Mouse (Mus musculus) midbrain, embryonic 14.5 days (tissue): ENCODE results near the gene Supt6. TPM values are rescaled to one million over a fixed set of nuclear protein-coding genes. Genes with fewer than 3 reads are reported as not detected.
"Not testable (repeated sequence)": the region's sequence is repeated elsewhere in the genome, so short reads cannot be mapped to it uniquely, and the experiment has no call there.

ENCODE experiments used
- ATAC-seq: fragments of 200-750 bp; cut with Nextera tagmentation; 2 replicates; pipeline ENCODE4 v1.8.0; 2017; ENCODE audit warnings: moderate number of reproducible peaks, moderate library complexity; ENCODE audit not compliant: low FRiP score, low TSS enrichment
- DNase-seq: peaks from one replicate; pipeline ENCODE4 v3.0.0-alpha.2; 2015
- H3K27ac ChIP-seq: fragments of 300-500 bp; sonication (generic); replicated peaks from 2 replicates; pipeline ENCODE4 v1.5.1; 2014; ENCODE audit warnings: mild to moderate bottlenecking, low read depth, low read length, moderate library complexity
- H3K27me3 ChIP-seq: fragments of 300-500 bp; sonication (generic); 2 replicates; pipeline ENCODE4 v1.6.1; 2014; ENCODE audit warnings: low read length, control low read depth, mixed read lengths; ENCODE audit not compliant: control insufficient read depth, insufficient read depth
- H3K36me3 ChIP-seq: fragments of 300-500 bp; sonication (generic); 2 replicates; pipeline ENCODE4 v1.6.1; 2014; ENCODE audit warnings: low read length, control low read depth; ENCODE audit not compliant: control insufficient read depth, insufficient read depth
- H3K4me1 ChIP-seq: fragments of 300-500 bp; sonication (generic); 2 replicates; pipeline ENCODE4 v1.6.1; 2014; ENCODE audit warnings: mild to moderate bottlenecking, antibody characterized with exemption, low read length, control low read depth; ENCODE audit not compliant: control insufficient read depth, insufficient read depth
- H3K4me2 ChIP-seq: fragments of 300-500 bp; sonication (generic); 2 replicates; pipeline ENCODE4 v1.6.1; 2014; ENCODE audit warnings: mild to moderate bottlenecking, low read length, moderate library complexity
- H3K4me3 ChIP-seq: fragments of 300-500 bp; sonication (generic); replicated peaks from 2 replicates; pipeline ENCODE4 v1.5.1; 2014; ENCODE audit warnings: low read depth, low read length
- H3K9ac ChIP-seq: fragments of 300-500 bp; sonication (generic); replicated peaks from 2 replicates; pipeline ENCODE4 v1.6.1; 2014; ENCODE audit warnings: mild to moderate bottlenecking, low read length, moderate library complexity
- H3K9me3 ChIP-seq: fragments of 300-500 bp; sonication (generic); 2 replicates; pipeline ENCODE4 v1.6.1; 2016; ENCODE audit warnings: low read length, control low read depth, mixed read lengths; ENCODE audit not compliant: control insufficient read depth
- WGBS: fragments of 180-500 bp; shearing (Covaris S2); extraction: QIAGEN DNeasy Blood & Tissue Kit; methylation state at CpG from one replicate; pipeline ENCODE4 v1.1.7; 2014; 5-methylcytosine and 5-hydroxymethylcytosine counted together
- polyA plus RNA-seq: library from polyadenylated mRNA; unstranded; fragments of >200 nt; fragmentation: Nextera tagmentation; extraction: Ambion mirVana; gene quantifications from 2 replicates; pipeline ENCODE4 v1.2.1, GENCODE M21; 2014

The Supt6 gene
- polyA plus RNA-seq: 21.2 and 29.5 TPM in 2 replicates

DNA sequence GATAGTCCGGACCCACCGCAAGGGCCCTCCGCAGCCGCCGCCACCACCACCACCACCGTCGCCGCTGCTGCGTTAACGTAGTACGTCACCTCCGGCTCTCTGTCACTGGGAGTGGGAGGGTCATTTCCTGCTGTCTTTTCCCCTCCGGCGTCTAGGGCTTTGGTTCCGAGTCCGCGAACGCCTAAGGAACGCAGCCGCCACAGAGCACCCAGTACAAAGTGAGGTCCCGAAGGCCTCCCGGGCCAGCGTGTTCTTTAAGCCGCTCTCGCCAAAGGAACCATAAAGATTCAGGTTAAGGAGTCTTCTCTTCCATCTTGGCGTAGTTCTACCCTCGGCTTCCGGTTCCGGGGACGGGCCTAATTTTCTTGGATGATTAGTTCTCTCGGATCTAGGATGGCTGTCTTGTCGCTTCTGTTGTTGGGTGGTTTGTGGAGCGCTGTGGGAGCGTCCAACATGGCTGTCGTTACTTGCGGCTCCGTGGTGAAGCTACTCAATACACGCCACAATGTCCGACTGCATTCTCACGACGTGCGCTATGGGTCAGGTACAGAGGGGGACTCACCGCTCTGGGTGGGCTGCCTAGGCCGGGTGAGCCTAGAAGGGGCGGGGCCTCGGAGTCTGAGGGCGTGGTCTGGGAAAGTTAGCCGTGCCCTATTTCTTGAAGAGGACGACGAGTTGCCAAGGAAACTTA lies at the start of gene Supt6, which contains the start of gene Sdf2:
TSS of gene Supt6 (minus strand) at position 361 of the 691 bp plus-strand sequence.
TSS of gene Sdf2 (plus strand) at position 120 of the 691 bp plus-strand sequence.
- Histone ChIP-seq H3K27ac (peak within 1 kb of the TSS; percentile 96), H3K9ac (peak within 1 kb of the TSS; percentile 83), H3K4me2 (peak within 1 kb of the TSS; percentile 90), H3K9me3 (no peaks in the 10 kb centered on the region), H3K36me3 (peaks cover 5% of the 10 kb centered on the region), H3K4me3 (peak within 1 kb of the TSS; percentile 85), H3K4me1 (peaks cover 27% of the 10 kb centered on the region), H3K27me3 (no peaks in the 10 kb centered on the region)
- DNase-seq (peak; percentile 92), ATAC-seq (peak; percentile 94)
- WGBS: under 1% methylated on average over 50 of the region's 50 CpGs

DNA sequence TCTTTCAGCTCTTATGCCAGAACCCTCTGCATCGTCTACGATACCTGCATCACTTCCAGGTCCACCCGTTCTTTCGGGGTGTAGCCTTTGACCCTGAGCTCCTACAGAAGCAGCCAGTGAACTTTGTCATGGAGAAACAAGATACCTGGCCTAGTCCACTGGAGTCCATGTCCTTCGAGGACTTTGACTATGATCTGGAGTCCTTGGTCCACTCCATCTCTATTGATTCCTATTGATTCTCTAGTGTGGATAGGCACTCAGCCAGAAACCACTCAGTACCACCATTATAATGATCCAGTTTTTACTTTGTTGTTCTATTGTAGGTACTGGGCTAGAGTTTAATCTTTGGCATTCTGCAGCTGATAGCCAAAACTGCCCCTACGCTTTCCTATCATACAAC lies 48.8 kb upstream of the Supt6 start:
- Histone ChIP-seq H3K4me3 (no peak overlapping the region), H3K4me2 (no peak overlapping the region), H3K4me1 (no peaks in the 10 kb centered on the region), H3K9ac (no peak overlapping the region), H3K36me3 (peaks cover 32% of the 10 kb centered on the region), H3K27ac (no peak overlapping the region), H3K27me3 (no peaks in the 10 kb centered on the region), H3K9me3 (no peaks in the 10 kb centered on the region)
- DNase-seq: no peak
- no peak for ATAC-seq
- WGBS: 97% methylated on average over 6 of the region's 6 CpGs

DNA sequence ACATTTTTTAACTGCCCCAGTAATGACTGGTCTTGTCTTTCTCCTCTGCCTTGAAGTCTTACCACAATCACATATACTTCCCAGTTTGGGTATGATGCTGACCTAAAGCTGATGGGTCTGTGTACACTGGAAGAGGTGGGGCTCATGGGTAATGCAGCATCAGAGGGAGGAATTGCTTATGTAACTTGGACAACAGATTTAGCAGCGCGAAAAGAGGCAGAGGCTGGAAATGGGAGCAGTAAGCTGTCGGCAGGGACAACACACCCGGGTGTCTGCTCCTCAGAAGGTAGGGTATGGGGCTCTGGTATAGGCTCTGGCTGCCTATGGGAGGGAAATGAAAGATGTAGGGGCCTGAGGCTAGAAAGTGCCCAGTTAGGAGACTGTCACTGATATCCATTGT lies 44.9 kb upstream of the Supt6 start, which contains the start of gene BC030499:
TSS of gene BC030499 (plus strand) at position 188 of the 400 bp plus-strand sequence.
- DNase-seq (no peak), ATAC-seq (no peak)
- Histone ChIP-seq H3K9ac (no peak within 1 kb of the TSS), H3K27ac (no peak within 1 kb of the TSS), H3K36me3 (peaks cover 71% of the 10 kb centered on the region), H3K4me1 (no peaks in the 10 kb centered on the region), H3K4me2 (no peak within 1 kb of the TSS), H3K9me3 (no peaks in the 10 kb centered on the region), H3K27me3 (no peaks in the 10 kb centered on the region), H3K4me3 (no peak within 1 kb of the TSS)
- WGBS: 94% methylated on average over 4 of the region's 4 CpGs

DNA sequence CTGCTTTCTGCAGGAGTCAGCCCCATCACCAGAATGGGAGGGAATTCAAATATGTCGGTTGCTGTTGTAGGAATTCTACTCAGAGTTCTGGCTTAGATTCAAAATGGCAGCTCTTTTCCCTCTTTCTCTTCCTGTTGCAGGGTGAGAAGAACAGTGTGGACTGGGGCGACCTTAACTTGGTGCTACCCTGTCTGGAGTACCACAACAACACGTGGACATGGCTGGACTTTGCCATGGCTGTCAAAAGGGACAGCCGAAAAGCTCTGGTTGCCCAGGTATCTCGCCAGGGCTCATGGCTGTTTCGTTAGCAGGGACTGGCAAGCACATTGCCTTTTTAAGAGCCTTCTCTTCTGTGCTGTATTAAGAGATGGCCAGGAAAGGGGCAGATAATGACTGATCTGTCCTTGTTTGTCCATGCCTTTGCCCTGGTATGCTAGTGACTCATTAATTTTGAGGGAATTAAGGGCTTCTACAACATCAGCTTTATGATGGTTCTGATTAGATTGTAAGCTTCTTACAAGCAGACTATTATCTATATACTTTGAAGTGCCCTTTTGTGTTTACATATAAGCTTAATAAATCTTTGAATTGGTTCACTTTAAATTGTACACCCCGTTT lies 43.5 kb upstream of the Supt6 start:
- no peaks in the 10 kb centered on the region for H3K27me3 ChIP-seq
- peaks cover 80% of the 10 kb centered on the region for H3K36me3 ChIP-seq
- H3K4me2 ChIP-seq: no peak overlapping the region
- H3K9me3 ChIP-seq: no peaks in the 10 kb centered on the region
- H3K27ac ChIP-seq: no peak overlapping the region
- H3K4me1 ChIP-seq: no peaks in the 10 kb centered on the region
- ATAC-seq: no peak
- no peak overlapping the region for H3K9ac ChIP-seq
- no peak for DNase-seq
- WGBS: 95% methylated on average over 7 of the region's 7 CpGs
- H3K4me3 ChIP-seq: no peak overlapping the region

DNA sequence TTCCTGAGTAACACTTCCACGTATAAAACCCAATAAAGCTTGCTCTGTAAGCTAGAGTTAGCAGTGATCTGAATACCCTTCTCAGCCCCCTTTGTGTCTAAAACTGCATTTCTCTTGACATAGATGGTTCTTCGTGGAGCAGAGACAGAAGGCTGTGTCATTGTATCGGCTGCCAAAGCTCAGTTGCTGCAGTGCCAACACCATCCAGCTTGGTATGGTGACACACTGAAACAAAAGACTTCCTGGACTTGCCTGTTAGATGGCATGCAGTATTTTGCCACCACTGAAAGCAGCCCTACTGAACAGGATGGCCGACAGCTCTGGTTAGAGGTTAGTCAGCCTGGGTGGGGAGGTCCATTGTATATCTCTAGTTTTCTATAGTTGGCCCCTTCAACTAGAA lies 33.8 kb upstream of the Supt6 start:
- H3K27ac ChIP-seq: no peak overlapping the region

DNA sequence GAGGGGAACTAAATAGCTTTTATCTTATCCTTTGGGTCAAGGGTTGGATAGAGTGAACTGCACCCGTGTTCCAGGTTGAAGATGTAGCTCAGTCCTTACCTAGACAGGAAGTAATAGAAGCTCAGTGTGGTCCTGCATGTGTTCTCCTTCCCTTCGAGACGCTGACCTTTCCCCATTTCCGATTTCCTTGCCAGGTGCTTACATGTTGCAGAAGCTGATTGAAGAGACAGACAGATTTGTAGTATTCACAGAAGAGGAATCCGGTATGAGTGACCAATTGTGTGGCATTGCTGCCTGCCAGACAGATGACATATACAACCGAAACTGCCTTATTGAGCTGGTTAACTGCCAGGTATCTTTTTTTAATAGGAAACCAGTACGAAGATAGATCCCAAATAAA lies 33.1 kb upstream of the Supt6 start:
- Histone ChIP-seq H3K27ac (no peak overlapping the region), H3K27me3 (no peaks in the 10 kb centered on the region), H3K4me1 (no peaks in the 10 kb centered on the region), H3K4me2 (no peak overlapping the region), H3K4me3 (no peak overlapping the region), H3K9me3 (no peaks in the 10 kb centered on the region), H3K36me3 (peaks cover 99% of the 10 kb centered on the region), H3K9ac (no peak overlapping the region)
- DNase-seq: no peak
- WGBS: 95% methylated on average over 7 of the region's 7 CpGs
- no peak for ATAC-seq

More for the DNA sequence above, 33.8 kb upstream of the Supt6 start:
- Histone ChIP-seq H3K27me3 (no peaks in the 10 kb centered on the region), H3K9me3 (no peaks in the 10 kb centered on the region), H3K4me2 (no peak overlapping the region), H3K9ac (no peak overlapping the region), H3K4me1 (no peaks in the 10 kb centered on the region), H3K36me3 (peaks cover 99% of the 10 kb centered on the region), H3K4me3 (no peak overlapping the region)
- no peak for DNase-seq
- no peak for ATAC-seq
- WGBS: 90% methylated on average over 4 of the region's 4 CpGs

DNA sequence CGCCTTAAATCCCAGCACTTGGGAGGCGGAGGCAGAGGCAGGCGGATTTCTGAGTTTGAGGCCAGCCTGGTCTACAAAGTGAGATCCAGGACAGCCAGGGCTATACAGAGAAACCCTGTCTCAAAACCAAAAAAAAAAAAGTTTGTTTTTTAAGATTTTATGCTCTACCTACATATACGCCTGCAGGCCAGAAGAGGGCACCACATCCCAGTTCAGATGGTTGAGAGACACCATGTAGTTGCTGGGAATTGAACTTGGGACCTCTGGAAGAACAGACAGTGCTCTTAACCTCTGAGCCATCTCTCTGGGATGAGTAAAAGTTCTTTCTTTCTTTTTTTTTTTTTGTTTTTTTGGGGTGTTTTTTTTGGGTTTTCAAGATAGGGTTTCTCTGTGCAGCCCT lies 30.4 kb upstream of the Supt6 start:
- not testable (repeated sequence) for H3K27ac ChIP-seq, ATAC-seq, H3K9me3 ChIP-seq, DNase-seq, H3K4me1 ChIP-seq, H3K27me3 ChIP-seq, H3K4me2 ChIP-seq, H3K9ac ChIP-seq, H3K4me3 ChIP-seq
- H3K36me3 ChIP-seq: peaks cover 99% of the 10 kb centered on the region
- 93% methylated on average over 4 of the region's 4 CpGs for WGBS

DNA sequence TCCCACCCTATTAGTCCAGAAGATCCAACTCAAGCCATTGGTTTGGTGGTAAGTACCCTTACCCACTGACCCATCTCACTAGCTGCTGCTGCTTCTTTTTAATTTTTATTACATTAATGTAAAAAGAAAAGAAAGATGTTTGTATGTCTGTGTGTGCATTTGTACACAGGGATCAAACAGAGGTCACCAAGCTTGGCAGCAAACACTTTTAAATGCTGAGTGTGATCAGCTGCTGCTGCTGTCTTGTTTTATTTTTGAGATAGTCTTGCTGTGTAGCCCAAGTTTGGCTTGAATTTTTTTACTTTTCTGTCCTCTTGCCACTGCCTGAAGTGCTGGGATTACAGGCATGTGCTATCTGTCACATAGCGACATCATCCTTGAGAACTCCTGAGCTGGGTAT lies 29.8 kb upstream of the Supt6 start:
- H3K9me3 ChIP-seq: no peaks in the 10 kb centered on the region
- no peaks in the 10 kb centered on the region for H3K4me1 ChIP-seq
- WGBS: 100% methylated on average over 1 of the region's 1 CpGs
- DNase-seq (no peak), ATAC-seq (no peak)
- H3K27me3 ChIP-seq: no peaks in the 10 kb centered on the region
- H3K27ac ChIP-seq: no peak overlapping the region
- no peak overlapping the region for H3K4me2 ChIP-seq
- no peak overlapping the region for H3K4me3 ChIP-seq
- no peak overlapping the region for H3K9ac ChIP-seq
- peaks cover 98% of the 10 kb centered on the region for H3K36me3 ChIP-seq

DNA sequence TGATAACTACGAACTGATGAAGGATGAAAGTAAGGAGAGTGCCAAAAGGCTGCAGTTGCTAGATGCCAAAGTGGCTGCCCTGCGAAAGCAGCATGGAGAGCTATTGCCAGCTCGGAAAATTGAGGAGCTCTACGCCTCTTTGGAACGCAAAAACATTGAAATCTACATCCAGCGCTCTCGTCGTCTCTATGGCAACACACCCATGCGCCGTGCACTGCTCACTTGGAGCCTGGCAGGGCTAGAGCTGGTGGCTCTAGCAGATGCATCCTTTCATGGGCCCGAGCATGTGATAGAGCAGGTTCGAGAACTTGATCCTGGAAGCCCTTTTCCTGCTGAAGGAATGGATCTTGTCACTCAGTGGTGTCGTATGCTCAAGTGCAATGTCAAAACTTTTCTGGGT lies 26.2 kb upstream of the Supt6 start:
- 90% methylated on average over 13 of the region's 13 CpGs for WGBS
- no peak overlapping the region for H3K9ac ChIP-seq
- DNase-seq: no peak

More for the DNA sequence above, 26.2 kb upstream of the Supt6 start:
- Histone ChIP-seq H3K4me3 (no peak overlapping the region), H3K27me3 (no peaks in the 10 kb centered on the region), H3K4me1 (no peaks in the 10 kb centered on the region), H3K36me3 (peaks cover 94% of the 10 kb centered on the region), H3K9me3 (no peaks in the 10 kb centered on the region), H3K27ac (no peak overlapping the region), H3K4me2 (no peak overlapping the region)
- no peak for ATAC-seq
